Mouse (Mus musculus): ENCODE results near the gene Gm10272.

DNA sequence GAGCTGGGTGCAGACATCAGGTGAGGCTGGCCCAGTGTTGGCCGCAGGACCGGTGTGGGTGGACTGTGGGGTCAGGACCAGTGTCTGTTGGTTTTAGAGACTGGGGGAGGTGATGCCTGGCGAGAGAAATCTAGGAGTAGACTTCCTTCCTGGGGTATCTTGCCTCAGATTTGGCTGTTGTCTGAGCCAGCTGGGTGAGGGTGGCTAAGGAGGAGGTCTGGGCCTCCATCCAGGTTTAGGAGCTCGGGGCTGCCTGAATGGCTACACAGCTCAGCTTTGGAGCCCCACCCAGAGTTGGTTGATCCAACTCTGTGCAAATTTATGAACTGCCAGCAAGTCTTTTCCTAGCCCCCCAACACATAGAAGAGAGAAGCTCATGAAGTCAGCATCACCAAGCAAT is 39.0 kb upstream of the Gm10272 start:
- no peak for TF ChIP-seq CTCF (IDR thresholded peaks at IDR 0.05; ENCODE audit: low read depth)
- no peak for TF ChIP-seq EP300 (optimal IDR thresholded peaks at IDR 0.05)

Data from stomach, postnatal 0 days (tissue).